Mouse (Mus musculus): ENCODE measurements around the gene Pla2g4a. TPM values are rescaled to one million over a fixed set of nuclear protein-coding genes. Genes with fewer than 3 reads are reported as not detected.

Pla2g4a gene
- total RNA-seq (2015; ENCODE audit: low replicate concordance): 10.0 and 18.8 TPM in 2 replicates
- 10.4 and 31.1 TPM in 2 replicates for total RNA-seq (2017; ENCODE audit: low replicate concordance)

DNA sequence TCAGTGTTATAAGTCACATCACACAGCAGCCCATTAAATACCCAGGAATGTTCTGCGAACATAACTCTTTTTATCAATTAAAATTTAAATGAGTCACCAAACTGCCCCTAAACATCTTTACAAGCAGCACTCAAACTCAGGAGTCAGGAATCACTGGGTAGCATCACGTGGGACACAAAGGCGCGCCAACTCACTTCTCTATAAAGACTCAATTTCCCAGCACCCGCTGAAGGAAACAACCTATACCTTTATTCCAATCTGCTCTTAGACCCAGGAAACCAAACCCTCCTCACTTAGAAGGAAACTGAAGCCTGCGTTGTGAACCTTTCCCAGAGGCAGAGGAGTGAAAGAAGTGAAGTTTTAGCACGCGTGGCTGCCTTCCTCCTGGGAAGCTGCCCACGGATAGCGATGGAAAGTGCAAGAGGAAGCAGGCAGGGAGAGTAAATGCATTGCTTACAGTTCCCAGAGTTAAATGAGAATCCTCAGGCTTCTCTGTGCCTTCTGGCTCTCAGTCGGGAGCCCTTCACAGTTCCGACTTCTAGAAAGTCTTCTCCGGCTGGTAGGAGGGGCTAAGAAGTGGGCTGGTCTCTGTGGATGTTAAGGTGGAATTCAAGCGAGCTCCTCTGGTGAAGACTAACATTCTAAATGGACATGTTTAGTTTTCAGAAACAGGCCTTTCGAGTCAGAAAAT, at the start of gene Pla2g4a:
TSS of gene Pla2g4a (minus strand) at position 557 of the 691 bp plus-strand sequence.
- ATAC-seq (replicated peaks; ENCODE audit: low FRiP score, poor library complexity, severe bottlenecking): peak; percentile 84

DNA sequence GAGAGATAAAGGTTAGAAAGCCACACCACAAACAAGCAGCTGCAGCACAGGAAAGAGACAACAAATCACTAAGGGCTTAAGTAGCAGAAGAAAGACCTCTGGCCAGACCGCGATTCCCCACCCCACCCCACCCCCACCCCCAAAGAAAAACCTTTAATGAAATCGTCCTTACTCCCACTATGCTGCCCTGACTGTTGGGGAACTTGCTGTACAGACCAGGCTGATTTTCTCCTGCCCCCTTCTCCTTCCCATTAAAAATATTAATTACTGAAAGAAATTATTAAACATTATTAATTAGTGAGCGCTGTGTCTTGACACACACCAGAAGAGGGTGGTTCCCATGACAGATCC, 49.5 kb upstream of the Pla2g4a start:
- no peak for ATAC-seq (replicated peaks; ENCODE audit: low FRiP score, poor library complexity, severe bottlenecking)

DNA sequence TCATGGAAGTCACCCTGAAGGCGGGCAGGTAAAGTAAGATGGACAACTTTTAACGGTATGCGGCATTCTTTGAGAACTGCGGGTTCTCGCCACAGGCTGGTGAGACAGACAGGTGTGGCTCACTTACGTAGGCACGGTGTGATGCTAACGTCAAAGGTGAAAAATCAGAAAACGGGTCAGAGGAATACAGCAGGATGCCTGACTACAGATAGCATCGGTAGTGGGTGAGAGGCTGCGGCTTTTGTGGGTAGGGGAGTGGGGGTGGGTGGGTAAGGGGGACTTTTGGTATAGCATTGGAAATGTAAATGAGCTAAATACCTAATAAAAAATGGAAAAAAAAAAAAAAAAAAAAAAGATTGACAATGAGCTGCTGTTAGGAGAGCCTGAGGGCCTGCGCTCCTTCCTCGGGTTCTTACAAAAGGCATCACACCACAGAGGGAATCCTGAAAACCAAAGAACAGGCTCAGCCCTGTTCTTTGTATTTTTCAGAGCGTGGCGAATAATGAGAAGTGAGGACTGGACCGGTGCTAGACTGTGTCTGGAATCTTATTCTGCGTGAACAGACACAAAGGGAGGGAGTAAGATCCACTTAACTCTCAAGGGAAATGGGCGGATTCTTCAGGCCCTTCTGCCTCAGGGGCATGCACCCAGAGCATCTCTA, 49.0 kb upstream of the Pla2g4a start:
- ATAC-seq (replicated peaks; ENCODE audit: low FRiP score, poor library complexity, severe bottlenecking): no peak

DNA sequence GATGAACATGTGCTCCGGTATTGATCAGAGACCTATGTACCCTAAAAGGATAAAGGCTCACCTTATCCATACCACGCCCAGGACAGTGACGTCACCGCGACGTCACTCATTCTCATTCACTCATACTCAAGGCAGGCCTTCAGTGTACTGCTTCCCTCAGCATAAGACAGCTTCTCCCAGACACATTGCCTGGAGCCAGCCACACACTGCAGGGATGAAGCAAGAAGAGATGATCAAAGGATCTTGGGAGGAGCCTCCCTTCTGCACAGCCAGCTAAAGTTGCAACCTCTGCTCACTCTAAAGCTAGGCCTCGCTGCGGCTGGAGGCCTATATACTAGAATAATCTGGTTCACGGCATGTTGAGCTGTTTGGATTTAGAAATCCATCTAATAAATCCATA, 48.0 kb upstream of the Pla2g4a start:
- ATAC-seq (replicated peaks; ENCODE audit: low FRiP score, poor library complexity, severe bottlenecking): no peak

DNA sequence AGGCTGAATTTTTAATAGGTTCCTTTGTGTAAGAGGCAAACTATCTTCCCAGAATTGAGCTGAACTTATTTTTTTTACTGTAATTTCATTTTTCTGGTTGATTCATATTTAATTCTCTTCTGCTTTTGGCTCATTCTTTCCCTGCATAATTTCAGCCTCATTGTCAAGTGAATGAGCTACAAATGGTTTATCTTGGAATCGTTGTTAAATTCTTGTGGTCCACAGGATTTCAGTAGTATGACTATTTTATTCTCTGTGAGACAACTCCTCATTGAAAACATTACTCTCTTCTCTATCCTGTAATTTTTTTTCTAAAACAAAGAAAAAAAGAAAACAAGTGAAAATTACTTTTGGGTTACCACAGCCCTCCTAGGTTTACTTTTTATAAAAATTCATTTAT, 14.5 kb upstream of the Pla2g4a start:
- ATAC-seq (replicated peaks; ENCODE audit: low FRiP score, poor library complexity, severe bottlenecking): no peak

DNA sequence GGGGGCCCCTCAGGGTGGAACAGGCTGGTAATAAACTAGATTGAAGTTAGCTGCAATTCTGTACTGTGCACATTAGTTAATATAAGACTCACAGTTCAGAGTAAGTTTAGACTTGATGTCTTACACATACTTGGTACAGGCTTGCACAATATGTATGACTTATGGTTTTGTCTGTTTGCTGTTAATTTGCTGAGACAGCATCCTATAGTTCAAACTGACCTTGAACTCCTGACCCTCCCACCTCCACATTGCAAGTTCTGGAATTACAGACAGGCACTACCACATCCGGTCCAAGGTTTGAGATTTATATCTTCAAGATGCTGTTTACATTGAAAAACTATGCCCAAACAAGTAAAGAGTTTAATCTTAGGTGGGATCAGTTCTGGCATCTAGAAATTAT, 4.7 kb upstream of the Pla2g4a start:
- ATAC-seq (replicated peaks; ENCODE audit: low FRiP score, poor library complexity, severe bottlenecking): no peak

DNA sequence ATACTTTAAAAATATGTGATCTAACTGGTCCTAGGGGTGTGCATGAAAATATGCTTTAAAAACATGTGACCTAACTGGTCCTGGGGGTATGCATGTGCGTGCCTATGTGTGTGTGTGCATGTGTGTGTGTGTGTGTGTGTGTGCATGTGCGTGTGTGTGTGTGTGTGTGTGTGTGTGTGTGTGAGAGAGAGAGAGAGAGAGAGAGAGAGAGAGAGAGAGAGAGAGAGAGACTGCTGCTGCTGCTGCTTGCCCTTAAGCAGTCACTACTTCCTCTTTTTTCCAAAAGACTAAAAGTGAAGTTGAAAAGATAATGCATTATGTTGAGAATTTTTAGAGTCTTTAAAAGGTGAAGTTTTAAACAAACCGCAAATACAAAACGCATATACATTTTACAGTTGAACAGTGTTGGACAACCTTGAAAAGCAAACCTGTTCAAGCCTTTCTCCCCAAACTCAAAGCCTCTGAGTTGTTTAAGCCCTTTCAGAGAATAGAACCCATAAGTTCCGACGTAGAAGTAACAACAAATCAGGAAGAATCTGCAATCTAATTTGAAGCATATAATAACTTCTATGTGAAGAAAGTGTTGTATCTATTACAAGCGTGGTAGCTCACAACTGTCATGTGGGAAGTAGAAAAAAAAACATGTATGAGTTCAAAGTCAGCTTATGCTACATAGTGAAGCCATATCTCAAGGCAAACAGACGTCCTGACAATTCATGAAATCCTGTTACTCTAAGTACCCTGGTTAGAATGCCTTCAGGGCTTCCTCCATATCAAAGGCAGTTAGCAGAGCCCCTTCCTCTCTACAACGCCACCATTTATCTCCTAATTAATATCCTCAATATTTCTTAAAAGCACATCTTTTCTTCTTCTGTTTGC, 574 bp upstream of the Pla2g4a start:
- peak; percentile 23; the same call in 1 of the 2 replicates for ATAC-seq (replicated peaks; ENCODE audit: low FRiP score, poor library complexity, severe bottlenecking)

DNA sequence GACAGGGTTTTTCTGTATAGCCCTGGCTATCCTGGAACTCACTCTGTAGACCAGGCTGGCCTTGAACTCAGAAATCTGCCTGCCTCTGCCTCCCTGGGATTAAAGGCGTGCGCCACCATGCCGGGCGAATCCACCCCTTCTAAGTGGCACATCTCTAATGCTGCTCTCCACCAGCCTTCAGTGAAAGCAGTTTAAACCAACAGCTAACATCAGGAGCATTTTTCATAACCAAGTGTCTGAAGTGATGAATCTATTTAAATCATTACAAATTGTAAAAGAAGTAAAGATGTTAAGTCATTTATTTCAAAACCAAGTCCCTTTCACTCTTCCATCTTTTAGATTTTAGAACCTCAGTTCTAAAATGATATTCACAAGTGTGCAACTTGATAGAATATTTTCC, 839 bp downstream of the Pla2g4a start:
- ATAC-seq (replicated peaks; ENCODE audit: low FRiP score, poor library complexity, severe bottlenecking): no peak

DNA sequence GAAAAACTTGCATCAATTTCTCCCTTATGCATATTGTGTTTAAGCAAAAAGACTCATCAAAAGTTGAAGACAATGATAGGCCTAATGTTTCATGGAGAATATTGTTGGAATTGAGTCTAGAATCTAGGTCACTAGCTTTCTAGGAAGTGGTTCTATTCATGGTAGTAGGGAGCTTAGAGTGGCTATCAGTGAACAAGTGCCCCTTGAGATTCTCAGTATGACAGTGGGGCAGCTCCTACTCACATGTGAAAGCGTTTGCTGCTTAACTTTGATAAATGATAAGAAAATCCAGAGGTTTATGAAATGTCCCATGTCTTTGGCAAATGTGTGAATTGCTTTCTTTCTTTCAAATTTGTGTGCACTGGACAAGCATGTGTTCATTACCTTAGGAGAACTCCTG, 2.0 kb downstream of the Pla2g4a start:
- ATAC-seq (replicated peaks; ENCODE audit: low FRiP score, poor library complexity, severe bottlenecking): no peak

DNA sequence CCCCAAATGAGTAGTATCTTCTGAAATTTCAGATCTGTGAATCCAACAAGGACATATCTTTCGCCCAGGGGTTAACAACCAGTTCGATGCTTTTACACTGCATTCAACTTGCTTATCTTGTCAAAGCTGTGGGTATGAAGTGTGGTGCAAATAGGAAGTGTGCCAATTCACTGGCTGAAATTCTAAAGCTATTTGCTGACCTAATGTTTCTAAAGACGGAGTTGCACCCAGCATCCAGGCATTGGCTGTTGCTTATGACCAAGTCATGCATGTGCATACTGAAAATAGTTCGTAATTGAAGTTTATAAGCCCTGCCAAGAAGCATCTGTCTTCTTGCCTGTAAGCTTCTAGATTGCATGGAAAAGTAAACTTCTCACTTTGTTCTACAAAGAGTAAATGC, 5.6 kb downstream of the Pla2g4a start:
- ATAC-seq (replicated peaks; ENCODE audit: low FRiP score, poor library complexity, severe bottlenecking): no peak

DNA sequence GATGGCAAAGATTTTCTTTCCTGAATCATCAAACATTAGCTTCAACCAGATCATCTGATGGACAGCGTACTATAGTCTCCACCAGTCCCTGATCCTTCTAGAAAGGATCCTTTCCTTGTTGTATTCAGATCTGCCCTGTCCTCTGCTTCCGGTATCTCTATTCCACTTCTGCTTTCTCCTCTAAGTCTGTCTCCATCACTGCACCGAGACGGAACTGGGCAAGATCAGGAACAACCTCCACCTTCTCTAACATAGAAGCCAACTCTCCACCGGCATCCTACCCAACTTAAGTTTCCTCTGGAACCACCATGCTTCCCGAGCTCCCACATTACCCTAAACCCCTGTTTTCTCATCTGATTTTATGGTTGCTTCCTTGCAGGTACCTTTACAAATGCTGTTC, 7.1 kb downstream of the Pla2g4a start:
- no peak for ATAC-seq (replicated peaks; ENCODE audit: low FRiP score, poor library complexity, severe bottlenecking)

DNA sequence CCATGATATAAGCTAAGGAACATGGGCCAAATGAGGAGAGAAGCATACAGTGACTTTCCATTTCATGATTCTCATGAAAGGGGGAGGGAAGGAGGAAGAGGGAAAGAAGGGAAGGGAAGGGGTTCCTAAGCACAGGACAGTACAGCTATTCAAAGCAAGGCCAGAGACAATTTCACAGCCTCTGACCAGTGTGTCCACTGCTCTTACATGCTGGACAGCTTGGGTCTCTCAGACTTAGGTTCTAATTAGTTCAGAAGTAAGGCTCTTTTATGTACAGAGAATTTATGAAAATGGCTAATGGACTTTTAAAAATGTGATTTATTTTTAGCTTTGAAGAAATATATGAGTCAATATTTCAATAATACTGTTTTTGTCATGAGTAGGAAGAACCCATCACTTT, 9.0 kb downstream of the Pla2g4a start:
- ATAC-seq (replicated peaks; ENCODE audit: low FRiP score, poor library complexity, severe bottlenecking): no peak

DNA sequence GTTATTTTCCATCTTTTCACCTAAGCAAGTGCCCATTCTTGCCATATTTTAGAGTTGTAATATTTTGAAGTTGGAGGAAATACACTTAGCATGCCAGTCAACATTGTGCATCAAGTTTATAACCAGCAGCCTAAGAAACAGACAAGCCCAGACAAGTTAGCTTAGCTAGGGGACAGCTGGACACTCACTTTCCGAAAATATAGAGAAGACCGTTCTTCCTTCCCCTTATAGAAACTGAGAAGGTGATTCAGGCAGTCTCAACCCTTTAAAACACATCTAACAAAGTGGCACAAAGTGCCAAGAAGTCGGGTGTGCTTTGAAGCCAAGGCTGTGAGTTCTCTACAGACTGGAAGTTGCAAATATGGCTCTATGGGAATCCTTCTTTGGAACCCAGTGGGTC, 10.4 kb downstream of the Pla2g4a start:
- no peak for ATAC-seq (replicated peaks; ENCODE audit: low FRiP score, poor library complexity, severe bottlenecking)

DNA sequence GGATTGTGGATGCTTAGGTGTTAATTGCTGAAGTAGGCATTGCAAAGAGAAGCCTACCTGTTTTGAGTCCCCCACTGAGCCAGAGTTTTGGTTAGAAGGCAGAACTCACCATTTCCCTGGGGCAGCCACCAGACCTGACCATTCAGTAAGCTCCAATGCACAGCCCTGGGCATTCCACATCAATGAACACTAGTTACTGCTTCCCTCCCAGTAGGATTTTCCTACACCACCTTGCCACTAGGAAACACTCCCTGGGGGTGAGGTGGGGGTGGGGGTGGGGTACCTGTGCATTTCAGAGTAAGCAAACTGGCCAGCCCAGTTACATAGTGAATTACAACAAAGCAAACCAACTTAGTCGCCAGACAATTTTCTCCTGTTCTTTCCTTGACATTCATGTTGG, 10.8 kb downstream of the Pla2g4a start:
- ATAC-seq (replicated peaks; ENCODE audit: low FRiP score, poor library complexity, severe bottlenecking): no peak

DNA sequence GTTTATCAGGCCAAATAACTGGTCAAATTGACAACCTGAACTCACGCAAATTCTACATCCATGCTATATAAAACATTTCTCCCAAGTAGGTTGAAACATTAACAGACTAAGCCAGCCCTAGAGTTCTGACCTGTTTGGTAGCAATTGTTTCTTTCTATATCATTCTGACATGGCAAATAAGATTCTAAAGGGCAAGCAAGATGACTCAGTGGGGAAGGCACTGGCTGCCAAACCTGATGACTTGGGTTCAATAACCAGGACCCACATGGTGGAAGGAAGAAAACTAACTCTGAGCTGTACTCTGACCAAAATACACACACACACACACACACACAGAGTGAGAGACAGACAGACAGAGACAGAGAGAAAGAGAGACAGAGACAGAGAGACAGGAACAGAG, 11.8 kb downstream of the Pla2g4a start:
- no peak for ATAC-seq (replicated peaks; ENCODE audit: low FRiP score, poor library complexity, severe bottlenecking)

DNA sequence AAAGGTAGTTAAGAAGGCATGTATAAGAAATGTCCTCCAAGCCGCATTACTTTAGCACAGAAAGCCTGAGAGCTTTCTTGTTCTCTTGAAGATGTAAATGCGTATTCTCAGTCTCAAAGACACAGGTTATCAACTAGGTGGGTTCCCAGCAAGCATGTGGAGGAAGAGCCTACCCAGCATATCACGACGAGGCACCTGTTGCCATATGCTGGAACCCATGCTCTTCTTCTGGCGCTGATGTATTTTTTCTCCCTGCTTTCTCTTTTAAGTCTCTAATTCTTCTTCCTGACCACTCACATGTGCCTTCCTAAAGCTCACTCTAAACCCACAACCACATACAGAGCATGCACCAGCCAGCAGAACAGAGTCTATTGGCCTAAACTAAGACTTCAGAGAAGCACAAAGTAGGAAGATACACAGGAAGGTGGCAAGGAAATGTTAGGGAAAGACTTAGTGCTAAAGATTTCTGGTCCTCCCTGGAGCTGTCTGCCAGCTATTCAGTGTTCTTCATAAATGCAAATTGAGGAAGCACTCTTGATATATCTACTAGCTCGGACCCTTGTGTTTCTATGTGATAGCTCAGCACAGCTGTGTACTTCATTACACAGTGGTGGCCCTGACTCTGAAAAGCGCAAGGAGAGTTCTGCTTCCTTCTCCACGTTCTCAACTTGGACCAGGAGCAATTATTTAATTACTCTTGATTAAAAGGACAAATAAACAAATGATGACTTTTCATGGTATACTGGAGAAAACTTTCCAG, 12.8 kb downstream of the Pla2g4a start:
- no peak for ATAC-seq (replicated peaks; ENCODE audit: low FRiP score, poor library complexity, severe bottlenecking)

DNA sequence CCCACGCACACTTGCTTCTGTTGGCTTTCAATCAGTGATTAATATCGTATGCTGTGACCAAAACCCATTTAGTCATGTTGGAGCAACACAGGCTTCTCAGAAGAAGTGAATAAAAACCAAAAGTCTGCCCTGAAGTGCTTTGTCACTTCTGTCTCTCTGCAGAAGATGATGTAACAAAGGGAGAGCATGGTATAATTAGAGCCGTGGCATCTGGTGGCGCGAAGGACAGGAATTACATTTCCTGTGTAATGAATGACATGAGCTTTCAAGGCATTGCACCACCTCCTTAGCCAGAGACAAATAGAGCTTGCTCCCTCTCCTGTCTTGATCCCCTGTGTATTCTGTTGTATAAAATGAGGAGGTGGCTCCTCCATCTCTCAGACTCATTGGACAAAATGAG, 14.1 kb downstream of the Pla2g4a start:
- no peak for ATAC-seq (replicated peaks; ENCODE audit: low FRiP score, poor library complexity, severe bottlenecking)

DNA sequence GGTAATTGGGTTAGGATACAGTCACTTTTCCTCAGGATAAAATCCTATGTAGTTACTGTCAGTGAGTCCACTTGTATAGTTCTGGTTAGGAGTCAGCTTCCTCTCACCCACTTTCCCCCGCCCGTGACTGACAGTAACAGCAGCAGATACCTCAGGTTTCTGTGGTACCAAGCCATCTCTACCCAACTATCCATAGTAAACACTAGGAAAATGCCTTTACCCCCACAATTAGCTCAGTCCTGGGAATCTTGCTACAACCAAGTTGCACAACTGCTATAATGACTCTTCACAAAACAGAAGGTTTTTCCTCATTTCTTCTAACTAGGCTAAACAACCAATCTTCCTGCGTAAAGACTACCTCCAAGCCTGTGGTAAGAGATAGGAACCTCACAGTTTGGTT, 14.7 kb downstream of the Pla2g4a start:
- ATAC-seq (replicated peaks; ENCODE audit: low FRiP score, poor library complexity, severe bottlenecking): no peak

DNA sequence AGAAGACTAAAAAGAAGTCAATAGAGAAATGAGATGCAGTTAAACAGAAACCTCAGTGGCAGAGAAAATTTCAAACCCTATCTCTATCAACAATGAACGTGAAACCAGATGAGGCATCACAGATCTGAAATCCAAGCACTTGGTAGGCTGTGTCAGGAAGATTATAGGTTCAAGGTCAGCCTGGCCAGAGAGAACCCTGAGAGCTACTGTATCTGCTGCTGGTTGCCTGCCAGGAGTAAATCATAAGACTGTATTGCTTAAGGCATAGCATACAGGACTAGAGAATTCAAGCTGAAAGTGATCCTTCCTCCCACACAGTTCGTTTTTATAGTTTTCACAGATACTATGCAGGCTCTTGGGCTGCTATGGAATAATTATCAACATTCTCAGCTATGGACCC, 17.5 kb downstream of the Pla2g4a start:
- no peak for ATAC-seq (replicated peaks; ENCODE audit: low FRiP score, poor library complexity, severe bottlenecking)

DNA sequence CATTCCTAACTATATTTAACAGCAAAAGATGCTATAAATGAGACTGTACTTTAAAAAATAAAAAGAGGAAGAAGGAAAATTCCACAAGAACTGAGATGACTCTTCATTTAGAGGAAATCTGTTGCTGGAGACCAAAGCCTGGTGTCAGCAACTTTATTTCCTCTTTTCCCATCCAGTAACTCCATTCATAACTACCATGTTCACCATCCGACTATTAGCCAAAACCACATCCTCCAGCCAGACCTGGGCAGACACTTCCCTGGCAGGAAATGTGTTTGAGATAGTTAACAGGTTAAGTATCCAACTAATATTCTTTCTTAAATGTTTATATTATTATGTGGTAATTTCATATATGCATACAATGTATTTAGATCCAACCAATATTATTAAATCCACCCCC, 20.8 kb downstream of the Pla2g4a start:
- ATAC-seq (replicated peaks; ENCODE audit: low FRiP score, poor library complexity, severe bottlenecking): no peak

Measured in erythroblast, adult 5-6 weeks (primary cell).